Mouse (Mus musculus): ENCODE results near the gene Btbd6.

Gene Btbd6

GRCm38 (mm10) chr12:112955800-112956199 lies 20.5 kb upstream of the Btbd6 start:
- DNase-seq (ENCODE audit: low spot score) = peak; percentile 65

- peak; percentile 56 for DNase-seq (ENCODE audit: low spot score)
Measured at GRCm38 (mm10) chr12:112958303-112958702, 18.0 kb upstream of the Btbd6 start.

GRCm38 (mm10) chr12:112959421-112959820 lies 16.9 kb upstream of the Btbd6 start:
- no peak for DNase-seq (ENCODE audit: low spot score)

- DNase-seq (ENCODE audit: low spot score) = no peak
Measured at GRCm38 (mm10) chr12:112961428-112961827, 14.9 kb upstream of the Btbd6 start.

DNA sequence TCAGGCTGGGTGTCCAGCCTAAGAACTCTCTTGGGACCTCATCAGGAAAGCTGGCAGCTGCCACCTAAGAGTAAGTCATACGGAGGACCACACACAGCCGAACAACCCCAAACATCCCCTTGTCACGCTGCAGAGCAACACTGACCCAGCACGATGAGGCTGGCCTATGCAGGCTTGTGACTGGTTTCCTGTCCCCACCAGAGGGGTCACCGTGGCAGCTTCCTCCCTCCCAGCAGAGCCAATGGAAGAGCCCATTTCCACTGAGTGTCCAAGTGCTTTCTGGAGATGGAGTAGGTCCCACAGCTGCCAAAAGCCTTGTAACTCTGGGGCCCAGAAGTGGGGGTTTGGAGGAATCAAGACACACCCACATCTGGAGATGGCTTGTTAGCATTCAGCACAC lies 14.4 kb upstream of the Btbd6 start:
- no peak for DNase-seq (ENCODE audit: low spot score)

DNA sequence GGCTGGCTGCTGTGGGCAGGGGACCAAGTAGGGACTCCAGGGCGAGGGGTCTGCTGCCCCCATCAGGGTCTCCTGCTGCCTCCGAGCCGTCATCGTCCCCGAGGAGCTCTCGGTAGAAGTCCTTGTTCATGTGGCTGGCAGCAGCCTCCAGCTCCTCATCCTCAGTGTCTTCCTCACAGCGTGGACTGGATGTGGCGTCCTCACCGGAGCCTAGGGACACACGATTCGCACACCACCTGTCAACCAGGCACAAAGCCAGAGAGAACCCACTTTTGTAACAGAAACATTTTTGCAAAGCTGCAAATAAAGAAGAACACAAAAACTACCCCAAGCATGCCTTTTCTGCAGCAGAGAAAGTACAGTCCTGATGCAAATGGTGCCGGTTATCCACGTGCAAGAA lies 10.5 kb upstream of the Btbd6 start:
- DNase-seq (ENCODE audit: low spot score) = no peak

GRCm38 (mm10) chr12:112968943-112969342 lies 7.3 kb upstream of the Btbd6 start:
- DNase-seq (ENCODE audit: low spot score) = no peak

GRCm38 (mm10) chr12:112969616-112970015 lies 6.7 kb upstream of the Btbd6 start:
- DNase-seq (ENCODE audit: low spot score) = no peak

- DNase-seq (ENCODE audit: low spot score) = no peak
Measured at GRCm38 (mm10) chr12:112974736-112975135, 1.5 kb upstream of the Btbd6 start.

DNA sequence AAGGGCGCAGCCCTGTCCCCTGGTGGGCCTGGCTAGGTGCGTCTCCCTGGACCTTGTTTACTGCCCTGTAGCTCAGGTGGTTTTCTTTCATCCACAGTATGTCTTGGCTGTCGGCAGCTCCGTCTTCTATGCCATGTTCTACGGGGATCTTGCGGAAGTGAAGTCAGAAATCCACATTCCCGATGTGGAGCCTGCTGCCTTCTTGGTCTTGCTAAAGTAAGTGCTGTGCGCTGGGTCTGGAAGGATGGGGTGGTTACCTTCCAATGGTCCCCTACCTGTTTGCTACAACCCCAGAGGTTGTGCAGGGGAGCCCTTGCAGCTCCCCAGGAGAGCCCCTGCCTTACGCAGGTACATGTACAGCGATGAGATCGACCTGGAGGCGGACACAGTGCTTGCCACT lies 874 bp downstream of the Btbd6 start:
- DNase-seq (ENCODE audit: low spot score) = no peak

DNA sequence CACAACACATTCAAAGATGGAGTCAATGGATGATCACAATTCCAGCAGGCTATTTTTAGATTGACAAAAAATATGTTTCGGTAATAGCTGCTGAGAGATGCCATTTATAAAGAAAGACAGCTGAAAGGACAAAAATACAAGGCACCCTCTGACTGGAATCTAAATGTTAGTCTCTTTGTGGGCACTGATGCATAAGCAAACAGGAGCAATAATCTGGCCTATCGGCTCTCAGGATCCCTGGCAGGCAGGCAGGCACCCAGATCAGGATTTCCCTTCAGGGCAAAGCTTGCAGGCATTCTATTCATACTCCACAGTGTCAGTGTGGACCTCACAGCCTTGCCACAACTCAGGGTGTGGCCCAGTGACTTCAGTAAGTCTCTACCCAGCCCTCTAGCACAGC lies 5.7 kb downstream of the Btbd6 start:
- no peak for DNase-seq (ENCODE audit: low spot score)

- no peak for DNase-seq (ENCODE audit: low spot score)
Measured at GRCm38 (mm10) chr12:112985346-112985745, 9.1 kb downstream of the Btbd6 start.

DNA sequence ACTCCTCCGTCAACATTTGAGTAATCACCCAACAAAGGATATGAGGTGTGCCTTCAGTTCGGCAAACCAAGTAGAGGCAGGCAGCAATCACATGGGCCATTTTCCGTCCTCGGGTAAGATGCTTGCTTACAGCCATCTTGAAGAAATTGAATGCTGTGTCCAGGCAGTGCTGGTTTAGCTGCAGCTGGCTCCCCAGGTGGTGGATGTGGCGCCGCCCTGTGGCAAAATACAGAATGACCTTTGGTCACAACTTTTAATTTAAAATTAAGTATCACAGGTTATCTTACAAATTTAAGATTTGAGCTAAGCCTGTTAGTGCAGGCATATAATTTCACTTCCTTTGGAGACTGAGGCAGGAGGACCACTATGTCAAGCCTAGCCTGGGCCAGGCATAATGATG lies 11.6 kb downstream of the Btbd6 start:
- peak; percentile 29 for DNase-seq (ENCODE audit: low spot score)

DNA sequence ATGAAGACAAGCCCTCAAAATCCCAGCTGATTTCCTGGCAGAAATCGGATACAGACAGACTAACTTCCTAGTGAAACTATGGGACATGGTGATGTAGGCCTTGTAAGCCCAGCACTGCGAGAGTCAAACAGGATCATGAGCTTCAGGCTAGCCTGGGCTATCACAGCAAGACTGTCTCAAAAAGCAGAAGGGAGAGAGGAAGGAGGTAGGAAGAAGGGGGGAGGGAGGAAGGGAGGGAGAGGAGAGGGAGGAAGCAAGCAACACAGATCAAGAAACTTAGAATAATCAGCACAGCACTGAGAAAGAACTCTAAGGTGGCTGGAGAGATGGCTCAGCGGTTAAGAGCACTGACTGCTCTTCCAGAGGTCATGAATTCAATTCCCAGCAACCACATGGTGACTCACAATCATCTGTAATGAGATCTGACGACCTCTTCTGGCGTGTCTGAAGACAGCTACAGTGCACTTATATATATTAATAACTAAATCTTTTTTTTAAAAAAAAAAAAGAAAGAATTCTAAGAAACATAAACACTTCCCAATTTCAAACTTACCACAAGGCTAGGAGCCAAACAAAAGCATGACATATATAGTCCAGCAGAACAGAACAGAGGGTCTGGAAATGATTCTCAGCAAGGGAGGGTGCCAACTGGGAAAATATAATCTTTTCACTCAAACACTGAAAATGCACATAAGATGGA lies 14.6 kb downstream of the Btbd6 start:
- no peak for DNase-seq (ENCODE audit: low spot score)

GRCm38 (mm10) chr12:112991444-112991843 lies 15.2 kb downstream of the Btbd6 start:
- DNase-seq (ENCODE audit: low spot score) = no peak

DNA sequence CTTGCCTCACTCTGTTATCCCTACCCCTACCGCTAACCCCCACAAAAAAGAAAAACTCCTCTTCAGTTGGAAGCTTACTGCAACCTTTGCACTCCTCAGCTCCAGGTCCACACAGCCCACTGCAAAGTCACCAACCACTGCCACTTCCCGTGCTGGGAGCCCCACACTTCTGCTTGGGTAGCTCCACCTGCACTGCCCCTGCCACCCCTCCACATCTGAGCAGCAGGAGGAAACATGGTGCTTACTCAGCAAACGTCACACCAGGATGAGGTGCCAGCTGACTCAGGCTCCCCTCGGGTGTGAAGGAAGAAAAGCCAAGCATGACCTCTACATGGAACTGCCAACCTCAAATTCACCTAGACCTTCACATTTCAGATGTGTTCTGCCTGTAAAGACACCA lies 17.9 kb downstream of the Btbd6 start:
- DNase-seq (ENCODE audit: low spot score) = no peak

GRCm38 (mm10) chr12:112999569-113000293 lies 23.4 kb downstream of the Btbd6 start:
- DNase-seq (ENCODE audit: low spot score) = no peak

DNA sequence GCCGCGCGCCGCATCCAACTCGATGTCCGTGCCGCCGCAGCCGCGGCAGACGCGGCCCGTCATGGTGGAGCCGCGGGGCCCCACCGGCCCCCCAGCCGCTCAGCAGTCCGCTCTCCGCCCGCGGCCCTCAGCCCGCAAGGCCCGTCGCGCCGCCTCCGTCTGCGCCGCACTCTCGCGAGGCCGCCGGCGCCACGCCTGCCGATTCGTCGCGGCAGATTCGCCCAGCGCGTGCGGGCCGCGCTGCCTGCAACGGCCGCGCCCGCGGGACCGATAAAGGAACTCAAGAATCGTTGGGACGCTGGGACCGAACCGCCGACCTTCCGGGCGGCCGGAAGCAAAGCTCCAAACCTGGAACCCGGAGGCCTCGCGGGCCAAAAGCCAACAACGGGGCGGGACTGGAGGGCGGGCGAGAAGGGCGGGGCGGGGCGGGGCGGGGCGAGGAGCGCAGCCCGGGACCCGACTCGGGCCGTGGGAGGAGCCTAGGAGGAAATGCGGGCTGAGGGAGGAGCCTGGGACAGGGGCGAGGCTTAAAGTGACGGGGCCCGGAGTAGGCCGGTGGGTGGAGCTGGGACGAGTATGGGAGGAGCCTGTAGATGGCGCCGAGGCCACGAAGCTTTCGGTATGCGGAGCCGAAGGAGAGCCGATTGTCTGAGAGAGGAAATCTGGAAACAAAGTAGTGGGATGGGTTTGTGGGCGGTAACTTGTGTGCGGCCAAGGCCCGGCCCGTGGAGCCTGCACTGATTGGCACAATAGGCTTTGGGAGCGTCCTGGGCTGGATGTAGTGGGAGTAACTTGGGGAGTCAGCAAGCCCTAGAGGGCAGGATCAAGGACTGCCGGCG lies 24.2 kb downstream of the Btbd6 start, which contains the start of gene Brf1:
TSS of gene Brf1 (minus strand) at position 411 of the 839 bp plus-strand sequence.
- DNase-seq (ENCODE audit: low spot score) = peak; percentile 97

GRCm38 (mm10) chr12:113001133-113001474 lies 24.8 kb downstream of the Btbd6 start:
- DNase-seq (ENCODE audit: low spot score) = no peak

DNA sequence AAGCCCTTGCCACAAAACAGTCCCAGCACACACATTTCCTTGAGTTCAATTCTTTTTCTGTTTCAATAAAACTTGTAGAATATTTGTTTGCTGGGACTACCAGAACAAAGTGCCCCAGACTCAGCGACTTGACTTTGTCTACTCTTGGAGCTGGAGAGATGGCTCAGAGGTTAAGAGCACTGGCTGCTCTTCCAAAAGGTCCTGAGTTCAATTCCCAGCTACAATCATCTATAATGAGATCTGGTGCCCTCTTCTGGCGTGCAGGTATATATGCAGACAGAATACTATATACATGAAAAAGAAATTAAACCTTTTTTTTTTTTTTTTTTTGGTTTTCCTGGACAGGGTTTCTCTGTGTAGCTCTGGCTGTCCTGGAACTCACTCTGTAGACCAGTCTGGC lies 26.4 kb downstream of the Btbd6 start:
- no peak for DNase-seq (ENCODE audit: low spot score)

- DNase-seq (ENCODE audit: low spot score) = no peak
Measured at GRCm38 (mm10) chr12:113004011-113004410, 27.7 kb downstream of the Btbd6 start.

DNA sequence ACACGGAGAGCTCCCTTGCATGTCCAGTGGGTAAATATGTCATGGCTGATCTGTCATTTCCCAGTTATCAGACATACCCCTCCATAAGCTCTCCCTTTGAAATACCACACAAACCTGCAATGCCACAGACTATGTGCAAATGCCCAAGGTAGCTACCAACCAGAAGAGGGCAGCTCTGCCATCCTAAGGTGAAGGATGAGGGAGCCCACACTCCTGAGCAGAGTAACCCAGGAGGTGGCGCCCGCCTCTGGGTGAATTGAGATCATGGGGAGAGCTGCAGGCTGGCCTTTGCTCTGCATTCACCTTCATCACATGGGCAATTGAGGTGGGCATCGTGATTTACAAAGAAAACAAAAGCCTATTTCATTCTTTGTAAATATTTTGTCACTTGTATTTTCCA lies 28.7 kb downstream of the Btbd6 start:
- DNase-seq (ENCODE audit: low spot score) = peak; percentile 67

Data from ovary, postnatal 36 days (tissue).